Mouse (Mus musculus): ENCODE data around the gene Ifit3b. TPM values are rescaled to one million over a fixed set of nuclear protein-coding genes. Genes with fewer than 3 reads are reported as not detected.

Gene Ifit3b
- polyA plus RNA-seq (2015; fragmentation: Illumina TruSeq; extraction: RNeasy Lipid Tissue Mini Kit (QIAGEN cat#74804); ENCODE audit: insufficient read depth, low read depth, low replicate concordance), result 1.3 TPM

GRCm38 (mm10) chr19:34607237-34608051 lies at the start of gene Ifit3b:
Ifit3b (plus strand) TSS chr19:34607970.

GRCm38 (mm10) chr19:34583126-34583766 lies 24.5 kb upstream of the Ifit3b start, which contains the start of gene Ifit3:
Ifit3 (plus strand) TSS chr19:34583531.

GRCm38 (mm10) chr19:34601888-34602287 lies 5.9 kb upstream of the Ifit3b start, which contains the start of gene Ifit1bl1:
Ifit1bl1 (minus strand) TSS chr19:34601956.

GRCm38 (mm10) chr19:34640623-34641022 lies 32.9 kb downstream of the Ifit3b start, which contains the start of the genes Ifit1bl2 and Ifit1:
Ifit1bl2 (minus strand) TSS chr19:34640743.
Ifit1 (plus strand) TSS chr19:34640871.

Other genes starting within 250 kb of the Ifit3b start
- gene Ch25h, start 132.8 kb upstream of the Ifit3b start, polyA plus RNA-seq (2015; fragmentation: Illumina TruSeq; extraction: RNeasy Lipid Tissue Mini Kit (QIAGEN cat#74804); ENCODE audit: insufficient read depth, low read depth, low replicate concordance), result 1.0 TPM
- 7.1 TPM for gene Lipa, start 80.5 kb upstream of the Ifit3b start, polyA plus RNA-seq (2015; fragmentation: Illumina TruSeq; extraction: RNeasy Lipid Tissue Mini Kit (QIAGEN cat#74804); ENCODE audit: insufficient read depth, low read depth, low replicate concordance)
- gene Ifit2, start 57.3 kb upstream of the Ifit3b start, polyA plus RNA-seq (2015; fragmentation: Illumina TruSeq; extraction: RNeasy Lipid Tissue Mini Kit (QIAGEN cat#74804); ENCODE audit: insufficient read depth, low read depth, low replicate concordance), result 2.1 TPM
- gene Ifit3, start 24.4 kb upstream of the Ifit3b start, polyA plus RNA-seq (2015; fragmentation: Illumina TruSeq; extraction: RNeasy Lipid Tissue Mini Kit (QIAGEN cat#74804); ENCODE audit: insufficient read depth, low read depth, low replicate concordance), result 8.1 TPM
- not detected for gene Ifit1bl1, start 6.0 kb upstream of the Ifit3b start, polyA plus RNA-seq (2015; fragmentation: Illumina TruSeq; extraction: RNeasy Lipid Tissue Mini Kit (QIAGEN cat#74804); ENCODE audit: insufficient read depth, low read depth, low replicate concordance)
- gene Ifit1bl2, start 32.8 kb downstream of the Ifit3b start, polyA plus RNA-seq (2015; fragmentation: Illumina TruSeq; extraction: RNeasy Lipid Tissue Mini Kit (QIAGEN cat#74804); ENCODE audit: insufficient read depth, low read depth, low replicate concordance), result not detected
- gene Ifit1, start 32.9 kb downstream of the Ifit3b start, polyA plus RNA-seq (2015; fragmentation: Illumina TruSeq; extraction: RNeasy Lipid Tissue Mini Kit (QIAGEN cat#74804); ENCODE audit: insufficient read depth, low read depth, low replicate concordance), result 3.8 TPM
- 2.5 TPM for gene Slc16a12, start 139.3 kb downstream of the Ifit3b start, polyA plus RNA-seq (2015; fragmentation: Illumina TruSeq; extraction: RNeasy Lipid Tissue Mini Kit (QIAGEN cat#74804); ENCODE audit: insufficient read depth, low read depth, low replicate concordance)

All from pancreas, adult 10 weeks (tissue).